Mouse (Mus musculus): Measurements from ENCODE around the gene Pofut1.

The Pofut1 gene

DNA sequence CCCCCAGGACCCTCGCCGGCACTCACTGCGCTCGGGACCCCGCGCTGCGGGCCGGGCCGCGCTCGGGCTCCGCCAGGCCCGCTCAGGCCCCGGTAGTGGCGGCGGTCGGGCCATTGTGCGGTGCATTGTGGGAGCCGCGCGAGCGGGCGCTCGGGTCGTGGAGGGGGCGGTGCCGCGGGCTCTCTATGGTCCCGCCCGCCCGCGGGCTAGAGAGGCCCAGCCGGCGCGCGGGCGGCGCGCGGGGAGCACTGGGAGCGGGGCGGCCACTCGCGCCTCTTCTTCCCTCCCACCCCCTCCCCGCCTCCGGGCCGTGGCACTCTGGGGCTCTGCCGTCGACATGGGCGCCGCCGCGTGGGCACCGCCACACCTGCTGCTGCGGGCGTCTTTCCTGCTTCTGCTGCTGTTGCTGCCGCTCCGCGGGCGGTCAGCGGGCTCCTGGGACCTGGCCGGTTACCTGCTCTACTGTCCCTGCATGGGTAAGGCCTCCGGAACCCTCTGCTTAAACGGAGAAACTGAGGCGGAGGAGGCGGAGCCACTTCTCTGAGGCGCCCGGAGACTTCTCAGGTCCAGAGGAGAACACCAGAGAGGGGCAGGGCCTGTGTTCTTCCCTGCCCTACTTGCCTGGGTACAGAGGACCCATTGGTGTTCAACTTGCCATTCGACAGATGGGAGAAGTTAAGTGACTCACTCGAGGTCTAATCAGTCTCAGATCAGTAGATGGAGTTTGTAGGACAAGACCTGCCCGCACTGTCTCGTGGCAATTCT lies at the start of gene Pofut1, which contains the start of gene Plagl2:
TSS of gene Pofut1 (plus strand) at position 284 of the 765 bp plus-strand sequence.
TSS of gene Plagl2 (minus strand) at position 177 of the 765 bp plus-strand sequence.
- peak; percentile 89 for DNase-seq (ENCODE audit: low spot score)

DNA sequence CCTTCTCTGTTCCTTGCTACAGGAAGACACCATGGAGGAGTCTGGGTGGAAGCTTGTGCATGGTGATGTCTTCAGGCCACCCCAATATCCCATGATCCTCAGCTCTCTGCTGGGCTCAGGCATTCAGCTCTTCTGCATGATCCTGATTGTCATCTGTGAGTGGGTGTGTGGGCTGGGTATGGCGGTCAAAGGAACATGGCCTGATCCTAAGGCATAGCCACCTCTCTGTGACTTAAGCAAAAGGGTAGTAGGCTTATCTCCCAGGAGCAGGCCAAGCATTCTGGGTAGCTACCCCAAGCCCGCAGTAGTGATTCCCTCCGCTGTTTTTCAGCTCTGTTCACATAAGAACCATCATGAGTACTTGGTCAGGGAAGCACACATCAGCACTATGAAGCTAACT lies 47.1 kb upstream of the Pofut1 start:
- peak; percentile 31 for DNase-seq (ENCODE audit: low spot score)

DNA sequence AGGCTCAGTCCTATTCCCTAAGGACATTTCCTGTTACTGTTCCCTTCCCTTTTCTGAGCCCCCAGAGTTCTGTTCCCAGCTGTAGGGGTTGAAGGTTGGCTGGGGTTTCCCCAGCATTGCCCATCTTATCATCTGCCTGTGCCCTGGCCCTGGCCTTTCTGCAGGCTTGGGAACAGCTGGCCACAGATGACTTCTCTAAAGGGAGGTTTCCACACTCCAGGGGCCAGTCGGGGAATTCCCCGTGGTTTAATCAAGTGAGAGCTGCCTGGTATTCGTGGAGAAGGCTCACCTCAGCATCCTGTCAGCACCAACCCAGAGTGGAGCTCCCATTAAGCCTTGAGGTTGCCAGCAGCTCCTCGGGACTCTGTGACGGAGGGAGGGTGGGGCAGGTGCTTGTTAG lies 42.8 kb upstream of the Pofut1 start:
- no peak for DNase-seq (ENCODE audit: low spot score)

DNA sequence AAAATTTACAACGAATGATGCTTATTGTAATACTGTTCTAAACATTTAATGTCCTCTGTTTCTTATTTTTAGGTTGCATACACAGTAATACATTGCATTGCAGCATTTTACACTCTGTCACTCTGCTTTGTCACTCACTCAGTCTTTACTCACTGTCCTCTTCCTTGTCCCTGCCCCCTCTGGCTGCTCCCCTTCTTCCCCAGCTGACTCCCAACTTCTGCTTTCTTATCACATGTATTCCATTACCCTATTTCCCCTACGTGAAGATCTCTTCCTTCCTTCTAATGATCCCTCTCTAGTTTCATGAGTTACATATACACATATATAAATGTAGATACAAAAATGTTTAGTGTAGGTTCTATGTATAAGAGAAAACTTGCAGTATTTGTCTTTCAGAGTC lies 42.2 kb upstream of the Pofut1 start:
- no peak for DNase-seq (ENCODE audit: low spot score)

DNA sequence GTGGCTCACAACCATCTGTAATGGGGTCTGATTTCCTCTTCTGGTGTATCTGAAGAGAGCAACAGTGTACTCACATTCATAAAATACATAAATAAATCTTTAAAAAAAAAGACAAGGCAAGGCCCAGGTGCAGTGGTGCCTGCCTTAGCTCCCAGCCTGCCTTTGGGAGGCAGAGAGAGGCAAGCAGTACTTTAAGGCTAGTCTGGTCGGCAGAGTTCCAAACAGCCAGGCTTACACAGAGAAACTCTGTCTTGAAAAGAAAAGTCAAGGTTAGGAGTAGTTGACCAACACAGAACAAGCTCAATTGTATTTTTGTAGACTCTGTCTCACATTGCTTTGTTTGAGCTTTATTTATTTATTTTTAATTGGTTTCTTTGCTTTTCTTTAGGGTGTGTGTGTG lies 38.6 kb upstream of the Pofut1 start:
- no peak for DNase-seq (ENCODE audit: low spot score)

DNA sequence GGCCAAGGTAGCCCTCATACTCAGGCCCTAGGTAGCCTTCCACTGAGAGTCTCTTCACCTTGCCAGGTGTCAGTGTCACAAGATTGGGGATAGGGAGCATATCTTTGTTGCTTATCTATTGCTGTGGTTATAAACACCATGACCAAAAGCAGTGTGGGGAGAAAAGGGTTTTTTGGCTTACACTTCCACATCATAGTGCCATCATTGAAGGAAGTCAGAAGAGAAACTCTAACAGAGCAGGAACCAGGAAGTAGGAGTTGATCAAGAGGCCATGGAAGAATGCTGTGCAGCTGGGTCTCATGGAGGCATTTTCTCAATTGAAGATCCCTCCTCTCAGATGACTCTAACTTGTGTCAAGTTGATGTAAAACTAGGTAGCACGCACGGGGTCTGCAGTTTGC lies 33.2 kb upstream of the Pofut1 start:
- DNase-seq (ENCODE audit: low spot score) = no peak

DNA sequence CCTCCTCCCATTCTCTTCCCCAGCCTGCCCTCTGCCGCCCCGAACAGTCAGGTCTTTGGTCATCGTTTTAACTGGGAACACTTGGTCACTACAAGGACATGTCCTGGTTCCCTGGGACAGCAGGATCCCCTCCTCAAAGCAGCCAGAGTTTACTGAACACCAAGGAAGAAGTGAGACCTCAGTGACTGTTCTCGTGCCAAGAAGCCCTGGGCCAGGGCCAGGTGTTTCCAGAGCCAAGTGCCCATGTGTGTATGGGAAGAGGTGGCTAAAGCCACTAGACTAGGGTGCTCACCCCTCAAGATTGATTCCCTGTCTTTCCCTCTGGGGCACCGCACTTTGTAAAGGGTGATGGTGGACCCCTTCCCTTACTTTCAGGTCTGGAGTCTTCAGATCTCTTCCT lies 32.0 kb upstream of the Pofut1 start:
- no peak for DNase-seq (ENCODE audit: low spot score)

DNA sequence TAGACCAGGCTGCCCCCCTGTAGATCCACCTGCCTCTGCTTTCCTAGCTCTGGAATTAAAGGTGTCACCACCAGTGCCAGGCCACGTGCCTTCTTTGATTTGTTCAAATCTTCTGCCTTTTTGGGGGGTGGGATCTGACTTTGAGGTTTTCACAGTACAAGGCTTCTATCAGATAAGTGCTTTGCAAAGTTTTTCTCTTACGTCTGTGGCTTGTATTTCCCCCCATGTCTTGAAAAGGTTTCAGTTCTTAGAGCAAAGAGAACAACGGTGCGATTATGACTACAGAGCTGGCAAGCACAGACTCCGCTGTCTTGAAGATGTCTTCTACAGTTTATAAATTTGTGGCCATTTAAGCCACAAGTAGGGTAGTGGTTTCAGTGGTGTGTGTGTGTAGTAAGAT lies 29.9 kb upstream of the Pofut1 start:
- no peak for DNase-seq (ENCODE audit: low spot score)

DNA sequence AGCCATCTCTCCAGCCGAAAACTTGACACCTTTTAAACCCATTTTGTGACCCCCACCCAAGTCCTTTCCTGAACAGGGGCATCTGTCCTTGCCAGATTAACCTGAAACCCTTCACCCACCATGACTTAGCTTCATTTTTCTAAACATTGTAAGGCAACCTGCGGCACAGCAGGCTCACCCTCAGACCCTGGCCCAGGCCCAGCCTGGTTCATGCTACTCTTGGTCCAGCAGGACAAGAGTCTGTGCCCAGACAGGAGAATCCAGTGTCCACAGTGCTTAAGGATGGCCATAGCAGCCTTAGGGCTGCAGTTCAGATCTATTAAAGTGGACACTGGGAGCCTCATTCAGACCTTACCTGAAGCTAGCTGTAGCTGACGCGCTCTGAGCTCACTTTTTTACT lies 28.0 kb upstream of the Pofut1 start:
- DNase-seq (ENCODE audit: low spot score) = no peak

DNA sequence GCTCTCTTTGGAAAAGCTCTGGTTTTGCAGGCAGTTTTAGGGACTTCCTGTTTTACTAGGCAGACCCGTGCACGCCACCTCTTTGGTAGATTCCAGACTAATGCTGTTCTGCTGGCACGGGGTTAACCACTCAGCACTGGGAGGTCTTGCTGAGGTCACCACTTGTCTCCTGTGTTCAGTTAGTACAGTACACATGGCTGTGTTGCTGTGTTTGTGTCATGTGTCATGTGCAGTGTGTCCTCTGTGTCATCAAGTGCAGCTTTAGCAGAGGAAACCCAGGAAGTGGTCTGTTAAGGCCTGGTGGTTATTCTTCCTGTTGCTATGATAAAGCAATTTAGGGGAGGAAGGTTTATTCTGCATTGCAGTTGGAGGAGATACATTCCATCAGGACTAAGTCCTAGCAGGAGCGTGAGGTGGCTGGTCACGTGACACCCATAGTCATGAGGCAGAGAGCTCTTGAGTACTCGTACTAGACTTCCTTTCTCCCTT lies 26.5 kb upstream of the Pofut1 start:
- DNase-seq (ENCODE audit: low spot score) = no peak

DNA sequence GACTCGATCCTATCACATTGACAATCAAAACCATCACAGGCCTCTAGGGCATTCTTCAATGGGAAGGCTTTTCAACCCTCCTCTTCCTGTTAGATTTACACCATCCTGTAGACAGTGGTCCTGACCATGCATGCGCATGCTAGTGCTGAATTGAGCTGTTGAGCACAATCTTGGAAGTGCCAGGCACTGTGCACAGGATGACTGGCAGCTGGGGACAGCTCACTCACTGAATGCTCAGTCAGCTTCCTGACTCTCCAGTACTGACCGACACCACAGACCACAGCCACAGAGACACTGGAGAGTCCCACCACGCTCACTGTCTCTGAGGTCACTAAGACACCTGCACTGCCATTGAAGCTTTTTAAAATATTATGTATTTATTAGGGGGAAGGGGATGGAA lies 25.9 kb upstream of the Pofut1 start:
- DNase-seq (ENCODE audit: low spot score) = no peak

DNA sequence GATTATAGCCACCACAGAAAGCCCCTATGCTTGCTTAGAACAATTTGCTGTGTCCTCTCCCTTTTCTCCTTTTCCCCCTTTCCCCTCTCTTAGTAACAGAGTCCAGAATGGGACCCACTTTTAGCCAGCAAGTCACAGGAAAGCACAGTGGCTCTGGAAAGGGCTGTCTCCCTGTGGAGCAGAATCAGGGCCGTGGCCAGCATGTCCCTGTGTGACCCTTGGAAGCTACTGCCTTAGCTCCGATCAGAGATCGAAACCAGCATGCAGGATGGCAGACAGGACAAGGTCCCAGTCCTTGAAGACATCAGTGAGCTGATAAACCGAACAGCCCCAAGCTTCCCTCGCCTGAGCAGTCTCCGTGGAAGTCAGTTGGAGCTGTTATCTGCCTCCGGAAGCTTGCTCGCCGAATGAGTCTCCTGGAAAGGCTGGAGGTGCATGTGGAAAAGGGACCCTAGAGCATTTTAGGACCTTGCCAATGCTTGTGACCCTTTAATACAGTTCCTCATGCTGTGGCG lies 23.4 kb upstream of the Pofut1 start:
- no peak for DNase-seq (ENCODE audit: low spot score)

DNA sequence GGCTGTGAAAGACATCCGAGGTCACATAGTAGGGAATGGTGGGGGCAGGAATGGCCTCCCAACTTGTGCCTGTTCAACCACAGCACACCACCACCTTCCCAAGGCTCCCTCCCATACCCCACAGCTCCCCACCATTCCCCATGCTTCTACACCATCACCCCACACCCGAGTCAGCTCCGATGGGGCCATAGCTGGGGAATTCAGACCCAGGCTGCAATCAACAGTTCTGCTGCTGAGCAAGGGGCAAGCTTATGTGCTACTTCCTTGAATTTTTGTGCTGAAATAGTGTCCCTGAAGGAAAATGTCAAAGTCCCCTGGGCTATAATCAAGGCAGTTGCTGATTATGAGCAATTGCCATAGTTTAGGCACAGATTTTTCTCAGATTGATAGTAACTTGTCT lies 22.8 kb upstream of the Pofut1 start:
- DNase-seq (ENCODE audit: low spot score) = no peak

DNA sequence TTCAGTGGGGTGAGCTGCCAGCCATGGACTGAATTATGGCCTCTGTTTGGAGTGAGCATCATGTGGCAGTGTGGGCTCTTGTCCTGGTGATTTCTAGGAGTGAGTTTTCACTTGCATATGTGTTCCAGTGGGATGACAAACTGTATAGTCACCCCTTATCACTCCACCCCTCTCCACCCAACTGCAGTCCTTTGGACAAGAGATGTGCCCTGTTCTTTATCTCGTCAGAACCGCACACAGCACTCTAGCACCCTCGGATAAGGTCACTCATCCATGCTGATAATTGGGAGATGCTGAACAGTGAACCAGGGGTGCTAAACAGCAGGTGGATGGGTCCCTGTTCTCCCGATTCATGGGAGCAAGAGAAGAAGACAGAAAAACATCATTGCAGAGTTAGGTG lies 19.7 kb upstream of the Pofut1 start:
- DNase-seq (ENCODE audit: low spot score) = peak; percentile 77

DNA sequence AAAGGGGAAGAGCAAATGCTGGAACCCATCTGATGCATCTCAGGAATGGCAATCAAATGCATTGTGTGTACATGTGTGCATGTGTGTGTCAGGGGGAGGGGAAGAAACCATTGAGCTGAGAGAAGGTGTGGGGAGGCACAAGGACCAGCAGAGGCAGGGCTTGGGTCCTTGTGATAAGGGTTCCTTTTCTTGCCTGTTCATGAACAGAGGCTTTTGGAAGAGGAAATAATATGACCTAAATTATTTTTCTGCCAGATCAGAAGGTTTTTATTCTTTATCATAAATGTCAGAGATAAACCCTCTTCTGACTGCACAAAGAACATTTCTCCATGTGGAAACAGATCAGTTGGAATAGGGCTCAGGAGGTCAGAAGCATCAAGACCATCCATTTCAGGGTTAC lies 19.2 kb upstream of the Pofut1 start:
- no peak for DNase-seq (ENCODE audit: low spot score)

DNA sequence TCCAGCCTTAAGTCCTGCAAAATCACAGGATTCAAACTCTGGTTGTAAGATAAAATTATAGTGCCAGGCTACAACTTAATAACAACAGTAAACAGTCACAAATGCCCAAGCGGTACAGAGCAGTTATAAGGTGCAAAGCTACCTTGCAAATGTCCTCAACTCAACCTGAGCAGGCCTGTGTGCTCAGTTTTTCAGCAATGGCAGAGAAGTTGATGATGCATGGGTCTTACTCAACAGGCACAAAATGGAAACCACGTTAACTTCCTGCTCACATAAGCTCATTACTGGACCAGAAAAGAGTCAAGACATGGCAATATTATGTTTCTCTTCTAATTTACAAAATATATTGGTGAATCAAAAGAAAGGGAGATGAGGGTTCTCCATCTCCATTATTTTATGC lies 18.8 kb upstream of the Pofut1 start:
- DNase-seq (ENCODE audit: low spot score) = no peak

DNA sequence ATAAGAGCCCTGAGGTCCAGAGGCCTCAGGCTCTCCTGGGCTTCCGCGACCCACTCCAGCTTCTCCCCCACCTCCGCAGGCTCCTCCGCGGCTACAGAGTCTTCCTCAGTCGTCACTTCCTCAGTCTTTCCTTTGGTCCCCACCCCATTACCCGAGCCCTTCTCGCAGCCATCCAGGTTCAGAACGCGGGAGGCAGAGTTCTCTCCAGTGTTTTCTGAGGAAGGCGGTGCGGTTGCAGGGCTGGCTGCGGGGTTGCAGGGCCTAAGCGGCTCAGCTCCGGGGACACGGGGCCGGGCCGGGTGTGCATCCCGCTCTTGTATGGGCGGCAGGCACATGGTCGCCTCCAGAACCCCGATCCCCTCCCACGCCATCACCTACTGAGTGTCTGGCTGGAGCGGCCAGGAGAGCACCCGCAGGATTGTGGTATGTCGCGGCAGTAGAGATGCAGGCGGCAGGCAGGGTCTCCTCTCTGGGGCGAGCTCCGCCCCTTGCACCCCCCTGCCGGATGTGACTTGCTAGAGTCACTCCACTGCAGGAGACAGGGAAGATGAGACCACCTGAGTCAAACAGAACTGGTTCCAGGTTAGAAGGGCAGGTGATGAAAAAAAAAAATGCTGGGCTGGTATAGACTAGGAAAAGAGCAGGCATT lies 16.3 kb upstream of the Pofut1 start, which contains the start of gene Tspyl3:
TSS of gene Tspyl3 (minus strand) at position 496 of the 649 bp plus-strand sequence.
- no peak for DNase-seq (ENCODE audit: low spot score)

DNA sequence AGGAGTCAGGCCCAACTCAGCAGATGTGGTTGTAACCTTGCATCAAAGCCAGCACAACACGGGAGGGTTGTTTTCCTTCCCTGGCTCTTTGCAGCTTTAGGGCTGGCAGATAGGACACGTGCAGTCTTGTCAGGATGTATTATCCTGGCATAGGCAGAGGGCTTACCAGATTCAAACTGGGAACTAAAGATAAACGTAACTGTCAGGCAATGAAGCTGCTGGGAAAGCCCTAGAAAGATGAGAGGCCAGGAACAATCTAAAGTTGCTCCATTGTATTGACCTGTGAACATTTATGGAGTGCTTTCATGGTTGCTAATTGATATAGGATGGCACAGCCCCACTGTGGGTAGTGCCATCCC lies 15.8 kb upstream of the Pofut1 start:
- no peak for DNase-seq (ENCODE audit: low spot score)

DNA sequence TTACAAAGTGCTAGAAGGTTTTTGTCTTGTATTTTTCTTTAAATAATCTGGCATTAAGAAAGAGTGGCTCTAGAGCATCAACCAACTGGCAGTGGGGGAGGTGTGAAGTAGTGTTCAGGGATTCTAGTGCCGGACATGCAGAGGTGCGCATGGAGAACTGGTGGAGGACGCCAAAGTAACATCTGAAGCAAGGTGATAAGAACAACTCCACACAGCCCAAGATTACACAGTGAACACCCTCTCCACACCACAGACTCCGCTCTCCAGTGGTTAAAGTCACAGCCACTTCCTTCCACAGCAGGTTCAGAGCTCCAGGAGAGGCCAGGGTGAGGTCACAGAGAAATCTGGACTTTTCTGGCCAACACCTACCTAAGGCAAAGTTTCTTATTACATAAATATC lies 13.4 kb upstream of the Pofut1 start:
- peak; percentile 73 for DNase-seq (ENCODE audit: low spot score)

DNA sequence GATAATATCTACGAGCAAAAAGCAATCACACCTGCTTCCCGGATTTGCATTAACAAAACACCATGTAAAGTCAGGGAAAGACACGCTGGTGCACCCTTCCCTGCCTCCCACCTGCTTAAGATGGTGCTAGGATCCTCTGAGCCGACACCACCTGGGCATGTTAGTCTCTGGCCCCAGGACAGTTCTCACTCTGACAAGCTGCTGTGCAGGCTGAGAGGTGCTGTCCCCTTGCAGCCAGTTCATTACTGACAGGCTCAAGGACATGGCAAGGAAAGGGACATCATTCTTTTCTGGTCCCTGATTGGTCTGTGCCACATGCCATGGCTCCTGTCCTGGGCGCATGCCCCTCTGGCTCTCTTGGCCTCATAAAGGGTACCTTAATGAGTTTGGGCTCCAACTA lies 12.8 kb upstream of the Pofut1 start:
- no peak for DNase-seq (ENCODE audit: low spot score)

DNA sequence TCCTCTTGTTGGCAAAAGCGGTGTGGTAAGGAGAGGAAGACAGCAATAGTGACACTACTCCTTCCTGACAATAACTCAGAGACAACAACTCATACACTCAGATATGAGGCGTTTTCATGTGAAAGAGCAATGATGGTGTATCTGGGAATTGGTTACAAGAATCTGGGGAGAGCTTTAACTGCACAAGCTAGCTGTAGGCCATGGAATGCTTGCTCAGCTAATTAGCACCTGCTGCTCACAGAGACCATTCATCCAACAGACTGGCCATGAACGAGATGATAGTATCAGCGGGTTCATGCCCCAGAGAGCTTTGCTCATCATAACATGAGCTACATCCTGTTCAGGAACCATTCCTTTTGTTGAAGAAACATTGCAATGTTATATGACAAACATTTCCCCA lies 4.1 kb upstream of the Pofut1 start:
- DNase-seq (ENCODE audit: low spot score) = no peak

DNA sequence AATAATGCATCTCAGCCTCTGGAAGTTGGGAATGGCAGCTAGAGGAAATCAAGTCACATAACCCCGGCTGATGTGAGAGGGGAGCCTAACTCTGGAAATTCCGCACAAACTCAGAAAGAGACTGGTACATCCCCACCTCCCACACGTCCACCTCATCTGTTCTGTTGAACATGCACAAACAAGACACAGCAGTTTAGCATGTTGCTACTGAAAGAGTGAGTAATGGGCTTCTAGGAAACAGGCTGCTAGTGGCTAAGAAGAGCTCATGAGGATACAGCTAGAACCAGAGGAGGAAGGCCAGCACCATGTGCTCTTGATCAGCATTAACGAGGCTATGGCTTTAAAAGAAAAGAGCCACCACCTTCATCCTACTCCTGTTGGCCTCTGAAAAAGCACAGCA lies 3.4 kb upstream of the Pofut1 start:
- DNase-seq (ENCODE audit: low spot score) = no peak

DNA sequence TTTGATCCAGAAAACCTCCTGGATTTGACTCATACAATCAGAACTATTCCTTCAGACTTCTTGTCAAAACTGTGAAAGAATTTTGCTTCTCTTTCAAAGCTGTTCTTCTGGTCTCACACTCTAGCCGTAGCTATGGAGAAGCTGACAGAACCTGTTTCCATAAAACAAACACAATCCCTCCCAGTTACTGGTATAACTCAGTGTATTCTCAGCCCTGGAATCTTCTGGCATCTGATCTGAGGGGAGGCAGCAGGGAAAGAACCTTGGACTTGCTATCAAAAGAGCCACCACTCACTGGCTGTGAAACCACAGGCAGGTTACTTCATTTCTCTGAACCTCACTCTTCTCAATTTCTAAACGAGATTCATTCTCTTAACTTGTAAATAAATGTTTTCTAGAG lies 2.9 kb upstream of the Pofut1 start:
- DNase-seq (ENCODE audit: low spot score) = no peak
